Mouse (Mus musculus) erythroblast, embryonic 14.5 days (primary cell): Measurements from ENCODE around the gene Ppp1r26.

Source experiments
- GATA1 ChIP-seq: IDR thresholded peaks from 2 replicates; pipeline ENCODE4 v1.6.1; 2012; ENCODE audit warnings: low read length, inconsistent platforms, mixed read lengths
- TAL1 ChIP-seq: IDR thresholded peaks from 3 replicates; pipeline ENCODE4 v1.6.1; 2012; ENCODE audit warnings: low read length, inconsistent platforms, mixed read lengths

DNA sequence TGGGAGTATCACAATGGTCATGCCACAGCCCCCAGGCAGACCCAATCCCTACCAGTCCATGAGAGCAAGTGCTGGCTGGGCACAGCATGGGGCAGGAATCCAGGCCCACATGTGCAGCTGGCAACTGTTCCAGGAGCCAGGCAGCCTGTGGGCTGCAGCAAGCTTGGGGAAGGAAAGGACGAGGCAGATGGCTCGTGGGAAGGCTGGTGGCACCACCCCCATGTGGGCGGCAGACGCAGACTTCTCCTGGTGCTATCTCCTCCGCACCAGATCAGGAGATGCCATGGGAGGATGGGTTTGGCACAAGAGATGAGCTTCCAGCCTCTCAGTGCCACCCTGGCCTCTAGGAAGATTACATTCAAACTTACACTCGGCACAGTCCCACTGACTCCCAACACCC, 33.7 kb upstream of the Ppp1r26 start:
- TF ChIP-seq GATA1 (no peak), TAL1 (no peak)
